Mouse (Mus musculus) midbrain, embryonic 11.5 days (tissue): ENCODE results near the gene Apobr. TPM values are rescaled to one million over a fixed set of nuclear protein-coding genes. Genes with fewer than 3 reads are reported as not detected.

ENCODE experiments used
- ATAC-seq: fragments of 200-750 bp; cut with Nextera tagmentation; 2 replicates; pipeline ENCODE4 v1.8.0; 2017; ENCODE audit warnings: moderate TSS enrichment, moderate library complexity; ENCODE audit not compliant: low FRiP score
- DNase-seq: peaks from one replicate; pipeline ENCODE4 v3.0.0; 2015; ENCODE audit warnings: low spot score; ENCODE audit errors: missing footprints
- H3K27ac ChIP-seq: fragments of 300-500 bp; sonication (generic); 2 replicates; pipeline ENCODE4 v1.5.1; 2014; ENCODE audit warnings: low read depth, low read length
- H3K27me3 ChIP-seq: fragments of 300-500 bp; sonication (generic); 2 replicates; pipeline ENCODE4 v1.6.1; 2014; ENCODE audit warnings: mild to moderate bottlenecking, low read length, moderate library complexity, mixed read lengths; ENCODE audit not compliant: control insufficient read depth, insufficient read depth
- H3K36me3 ChIP-seq: fragments of 300-500 bp; sonication (generic); 2 replicates; pipeline ENCODE4 v1.6.1; 2014; ENCODE audit warnings: mild to moderate bottlenecking, low read length, moderate library complexity, mixed read lengths; ENCODE audit not compliant: control insufficient read depth, insufficient read depth
- H3K4me1 ChIP-seq: fragments of 300-500 bp; sonication (generic); 2 replicates; pipeline ENCODE4 v1.6.1; 2014; ENCODE audit warnings: low read length; ENCODE audit not compliant: control insufficient read depth, insufficient read depth
- H3K4me2 ChIP-seq: fragments of 300-500 bp; sonication (generic); 2 replicates; pipeline ENCODE4 v1.6.1; 2014; ENCODE audit warnings: mild to moderate bottlenecking, moderate library complexity
- H3K4me3 ChIP-seq: fragments of 300-500 bp; sonication (generic); 2 replicates; pipeline ENCODE4 v1.5.1; 2014; ENCODE audit warnings: low read depth, low read length
- H3K9ac ChIP-seq: fragments of 300-500 bp; sonication (generic); 2 replicates; pipeline ENCODE4 v1.6.1; 2014; ENCODE audit warnings: low read length
- H3K9me3 ChIP-seq: fragments of 300-500 bp; sonication (generic); 2 replicates; pipeline ENCODE4 v1.6.1; 2016; ENCODE audit warnings: low read length; ENCODE audit not compliant: control insufficient read depth
- WGBS: fragments of 180-500 bp; shearing (Covaris S2); extraction: QIAGEN DNeasy Blood & Tissue Kit; methylation state at CpG from one replicate; pipeline ENCODE4 v1.1.7; 2014; 5-methylcytosine and 5-hydroxymethylcytosine counted together
- polyA plus RNA-seq: library from polyadenylated mRNA; unstranded; fragments of >200 nt; fragmentation: Nextera tagmentation; extraction: Ambion mirVana; gene quantifications from 2 replicates; pipeline ENCODE4 v1.2.1, GENCODE M21; 2014

Apobr gene
- polyA plus RNA-seq, 1 experiment from 2014 or later: 0.57 TPM

DNA sequence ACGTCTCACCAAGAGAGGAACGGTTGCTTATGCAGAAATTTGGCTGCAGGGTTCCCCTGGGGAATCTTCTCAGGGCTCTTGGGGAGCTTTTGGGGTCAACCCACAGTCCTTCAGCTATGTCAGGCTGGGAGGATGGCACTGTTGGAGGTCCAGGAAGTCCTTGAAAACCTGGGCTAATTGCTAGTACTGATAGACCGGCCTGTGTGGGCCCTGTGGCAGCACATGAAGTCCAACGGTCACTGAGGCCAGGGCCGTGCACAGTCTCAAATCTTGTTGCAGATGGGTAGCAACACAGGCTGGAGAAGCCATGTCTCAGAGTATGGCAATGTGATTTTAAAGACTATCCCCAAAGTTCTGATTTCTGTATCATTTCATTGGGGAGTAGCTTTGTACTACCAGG, 23.1 kb downstream of the Apobr start:
- Histone ChIP-seq H3K4me3 (no peak overlapping the region), H3K27ac (no peak overlapping the region), H3K27me3 (no peaks in the 10 kb centered on the region), H3K9me3 (no peaks in the 10 kb centered on the region), H3K4me1 (no peaks in the 10 kb centered on the region), H3K4me2 (no peak overlapping the region), H3K36me3 (no peaks in the 10 kb centered on the region), H3K9ac (no peak overlapping the region)
- DNase-seq (no peak), ATAC-seq (no peak)
- WGBS: 85% methylated on average over 5 of the region's 5 CpGs

DNA sequence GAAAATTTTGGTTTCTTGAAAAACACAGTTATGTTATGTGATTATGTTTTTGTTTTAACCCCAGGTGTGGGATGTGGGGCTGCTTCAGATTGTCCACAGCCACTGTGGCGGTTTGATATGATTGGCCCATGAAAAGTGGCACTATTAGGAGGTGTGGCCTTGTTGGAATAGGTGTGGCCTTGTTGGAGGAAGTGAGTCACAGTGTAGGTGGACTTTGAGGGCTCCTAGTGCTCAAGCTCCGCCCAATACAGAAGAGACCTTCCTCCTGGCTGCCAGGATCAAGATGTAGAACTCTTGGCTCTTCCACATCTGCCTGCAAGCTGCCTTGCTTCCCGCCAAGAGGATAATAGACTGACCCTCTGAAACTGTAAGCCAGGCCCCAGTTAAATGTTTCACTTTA, 28.0 kb downstream of the Apobr start:
- Histone ChIP-seq H3K4me1 (no peaks in the 10 kb centered on the region), H3K36me3 (no peaks in the 10 kb centered on the region), H3K4me3 (no peak overlapping the region), H3K27me3 (no peaks in the 10 kb centered on the region), H3K4me2 (no peak overlapping the region), H3K9ac (no peak overlapping the region), H3K27ac (no peak overlapping the region), H3K9me3 (no peaks in the 10 kb centered on the region)
- WGBS: 77% methylated on average over 3 of the region's 3 CpGs
- no peak for ATAC-seq
- DNase-seq: no peak

DNA sequence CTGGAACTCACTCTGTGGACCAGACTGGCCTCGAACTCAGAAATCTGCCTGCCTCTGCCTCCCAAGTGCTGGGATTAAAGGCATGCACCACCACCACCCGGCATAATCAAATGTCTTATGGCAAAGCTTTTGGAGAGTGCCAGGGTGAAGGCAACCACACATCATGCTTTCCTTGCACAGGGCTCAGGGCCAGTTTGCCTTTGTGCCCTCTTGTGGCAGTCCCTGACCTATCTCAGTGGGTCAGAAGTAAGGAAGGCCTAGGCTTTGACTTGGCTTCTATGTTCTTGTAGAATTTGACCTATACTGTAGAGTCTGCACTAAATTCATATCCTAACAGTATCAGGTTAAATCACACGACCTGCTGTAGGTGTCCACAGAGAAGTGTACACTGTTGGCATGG, 32.0 kb downstream of the Apobr start:
- no peaks in the 10 kb centered on the region for H3K36me3 ChIP-seq
- no peak overlapping the region for H3K4me3 ChIP-seq
- no peaks in the 10 kb centered on the region for H3K9me3 ChIP-seq
- ATAC-seq: no peak
- H3K27me3 ChIP-seq: no peaks in the 10 kb centered on the region
- no peak overlapping the region for H3K27ac ChIP-seq
- 76% methylated on average over 3 of the region's 3 CpGs for WGBS
- no peak for DNase-seq
- H3K9ac ChIP-seq: no peak overlapping the region
- H3K4me2 ChIP-seq: no peak overlapping the region
- H3K4me1 ChIP-seq: no peaks in the 10 kb centered on the region

DNA sequence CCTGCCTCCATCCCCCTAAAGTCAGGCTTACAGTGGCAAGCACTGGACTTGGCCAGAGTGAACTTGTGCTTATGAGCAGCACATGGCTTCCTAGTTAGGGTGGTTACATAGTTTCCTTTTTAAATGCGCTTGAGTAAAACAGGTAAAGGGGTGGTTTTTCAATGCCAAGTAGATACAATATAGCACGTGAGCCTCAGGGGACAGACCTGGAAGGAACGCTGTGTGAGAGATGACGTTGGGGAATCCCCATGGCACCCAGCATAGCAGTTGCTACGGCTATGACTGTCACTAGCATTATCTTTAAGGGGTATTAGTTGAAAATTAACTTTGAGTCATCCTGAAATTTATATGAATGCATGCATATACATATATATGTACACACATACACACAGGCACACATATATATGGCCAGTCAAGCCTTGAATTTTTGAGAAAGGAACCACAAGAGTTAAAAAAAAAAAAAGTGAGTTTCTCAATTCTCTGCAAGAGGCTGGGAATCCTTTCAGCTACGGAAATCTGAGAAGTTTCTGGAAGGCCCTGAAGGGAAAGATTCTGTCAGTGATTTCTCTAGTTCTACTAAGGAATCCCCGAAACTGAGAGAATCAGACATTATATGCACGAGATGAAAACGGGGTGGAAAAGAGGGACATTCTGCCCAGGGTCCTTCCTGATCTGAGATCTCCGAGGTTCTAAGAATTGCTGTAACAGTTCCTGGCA, 35.0 kb downstream of the Apobr start:
- Histone ChIP-seq H3K4me2 (no peak overlapping the region), H3K9me3 (no peaks in the 10 kb centered on the region), H3K4me3 (no peak overlapping the region), H3K9ac (no peak overlapping the region), H3K4me1 (no peaks in the 10 kb centered on the region), H3K36me3 (no peaks in the 10 kb centered on the region), H3K27ac (no peak overlapping the region), H3K27me3 (no peaks in the 10 kb centered on the region)
- DNase-seq: no peak
- no peak for ATAC-seq
- 87% methylated on average over 10 of the region's 10 CpGs for WGBS

DNA sequence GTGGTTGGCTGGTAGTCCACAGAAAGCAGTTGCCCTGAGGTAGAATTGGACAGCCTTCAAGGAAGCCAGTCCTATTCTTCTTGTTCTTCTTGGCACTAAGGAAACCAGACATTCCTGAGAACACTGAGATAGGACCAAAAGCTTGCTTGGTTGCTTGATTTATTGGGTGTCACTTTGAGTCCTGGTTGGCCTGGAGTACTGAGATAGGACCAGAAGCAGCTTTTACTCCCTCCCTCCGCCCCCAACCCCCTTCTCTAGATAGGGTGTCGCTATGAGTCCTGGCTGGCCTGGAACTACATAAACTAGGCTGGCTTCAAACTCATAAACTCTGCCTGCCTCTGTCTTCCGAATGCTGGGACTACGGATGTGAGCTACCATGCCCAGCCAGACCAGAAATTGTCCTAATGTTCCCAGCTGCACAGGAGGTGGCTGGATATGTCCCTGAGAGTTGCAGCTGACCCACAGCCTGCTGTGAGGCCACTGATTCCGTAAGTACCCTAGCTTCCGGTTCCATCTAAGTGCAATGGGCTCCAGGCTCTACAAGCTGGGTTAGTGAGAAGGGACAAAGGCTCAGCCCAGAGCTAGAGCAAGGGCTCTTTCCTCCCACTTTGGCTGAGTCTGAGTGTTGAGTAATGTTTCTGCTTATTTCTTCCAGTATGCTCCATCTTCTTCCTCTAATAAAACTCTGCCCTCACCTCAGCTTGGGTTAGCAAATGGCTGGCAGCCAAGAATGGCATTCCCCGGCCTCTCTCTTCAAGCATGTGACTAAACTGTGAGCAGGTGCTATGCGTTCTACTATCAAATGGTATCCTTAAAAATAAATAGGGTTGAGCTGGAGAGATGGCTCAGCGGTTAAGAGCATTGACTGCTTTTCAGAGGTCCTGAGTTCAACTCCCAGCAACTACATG, 37.0 kb downstream of the Apobr start:
- Histone ChIP-seq H3K4me2 (no peak overlapping the region), H3K4me1 (no peaks in the 10 kb centered on the region), H3K4me3 (no peak overlapping the region), H3K27ac (no peak overlapping the region), H3K27me3 (no peaks in the 10 kb centered on the region), H3K9me3 (no peaks in the 10 kb centered on the region), H3K36me3 (no peaks in the 10 kb centered on the region), H3K9ac (no peak overlapping the region)
- WGBS: 87% methylated on average over 9 of the region's 9 CpGs
- ATAC-seq: no peak
- DNase-seq: no peak

DNA sequence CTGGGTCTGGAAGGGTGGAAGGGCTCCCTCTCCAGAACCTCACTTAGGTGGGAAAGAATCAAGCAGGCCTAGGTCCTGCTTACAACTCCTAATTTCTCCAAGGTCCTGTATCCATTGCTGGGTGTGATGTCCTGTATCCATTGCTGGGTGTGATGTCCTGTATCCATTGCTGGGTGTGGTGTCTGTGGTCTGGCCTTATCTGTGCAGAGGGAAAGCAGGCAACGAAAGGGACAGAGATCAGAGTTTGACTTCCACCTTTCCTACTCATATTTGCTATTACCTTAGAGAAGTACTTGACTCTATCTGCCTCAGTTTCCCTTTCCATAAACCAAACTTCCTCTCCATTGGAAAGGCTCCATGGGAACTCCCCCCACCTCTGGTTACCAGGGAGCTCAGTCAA, 38.6 kb downstream of the Apobr start:
- no peak overlapping the region for H3K27ac ChIP-seq
- no peaks in the 10 kb centered on the region for H3K9me3 ChIP-seq
- no peaks in the 10 kb centered on the region for H3K27me3 ChIP-seq
- no peaks in the 10 kb centered on the region for H3K36me3 ChIP-seq
- DNase-seq (no peak), ATAC-seq (no peak)
- no peaks in the 10 kb centered on the region for H3K4me1 ChIP-seq
- 92% methylated on average over 1 of the region's 1 CpGs for WGBS
- H3K4me3 ChIP-seq: no peak overlapping the region
- H3K4me2 ChIP-seq: no peak overlapping the region
- no peak overlapping the region for H3K9ac ChIP-seq

DNA sequence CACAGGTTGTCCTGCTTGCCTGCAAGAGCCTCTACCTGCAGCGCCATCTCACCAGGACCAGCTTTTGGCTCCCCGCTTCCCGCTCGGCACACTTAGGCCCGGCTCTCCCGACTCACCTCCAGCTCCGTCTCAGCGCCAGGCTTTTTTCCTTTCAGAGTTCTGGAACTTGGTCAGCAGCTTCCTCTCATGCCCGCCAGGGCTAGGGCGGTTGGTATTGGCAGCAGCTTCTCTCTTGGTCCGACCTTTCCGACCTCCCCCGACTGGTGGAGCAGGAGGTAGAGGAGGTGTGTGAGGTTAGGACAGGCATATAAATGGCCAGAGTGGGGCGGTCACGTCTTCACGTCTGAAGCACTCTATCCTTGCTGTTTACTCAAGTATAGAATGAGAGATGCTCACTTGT, 40.0 kb downstream of the Apobr start:
- WGBS: 71% methylated on average over 16 of the region's 16 CpGs

DNA sequence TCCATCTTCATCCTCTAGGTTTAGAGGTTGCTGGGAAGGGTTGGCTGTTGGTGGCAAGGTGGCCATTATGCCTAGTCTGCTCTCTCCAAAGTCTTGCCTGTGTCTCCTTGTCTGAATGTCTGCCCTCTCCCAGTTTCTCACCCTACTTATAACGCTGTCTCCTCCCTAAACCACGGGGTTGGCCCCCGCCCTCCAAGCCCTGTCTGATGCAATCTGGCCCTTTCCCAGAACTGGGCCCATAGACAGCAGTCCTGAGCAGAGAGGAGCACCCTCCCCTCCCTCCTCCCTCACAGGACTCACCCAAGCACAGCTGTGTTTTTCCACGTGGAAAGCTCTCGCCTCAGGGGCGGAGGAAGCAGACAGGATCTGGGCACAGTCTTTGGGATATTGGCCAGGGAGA, 40.6 kb downstream of the Apobr start:
- DNase-seq (no peak), ATAC-seq (no peak)
- Histone ChIP-seq H3K36me3 (no peaks in the 10 kb centered on the region), H3K4me2 (no peak overlapping the region), H3K27ac (no peak overlapping the region), H3K4me3 (no peak overlapping the region), H3K9me3 (no peaks in the 10 kb centered on the region), H3K4me1 (0 out of 2 replicates have a peak, but pooled peaks cover 2% of the 10 kb centered on the region), H3K27me3 (no peaks in the 10 kb centered on the region), H3K9ac (no peak overlapping the region)
- WGBS: 66% methylated on average over 6 of the region's 6 CpGs

More for the DNA sequence above, 40.0 kb downstream of the Apobr start:
- H3K4me2 ChIP-seq: no peak overlapping the region
- no peaks in the 10 kb centered on the region for H3K4me1 ChIP-seq
- ATAC-seq (no peak), DNase-seq (no peak)
- no peaks in the 10 kb centered on the region for H3K27me3 ChIP-seq
- H3K36me3 ChIP-seq: no peaks in the 10 kb centered on the region
- no peak overlapping the region for H3K27ac ChIP-seq
- no peak overlapping the region for H3K4me3 ChIP-seq
- no peak overlapping the region for H3K9ac ChIP-seq
- H3K9me3 ChIP-seq: no peaks in the 10 kb centered on the region
